Mouse (Mus musculus) forebrain, embryonic 14.5 days (tissue): Measurements from ENCODE around the gene Slc7a9. TPM values are rescaled to one million over a fixed set of nuclear protein-coding genes. Genes with fewer than 3 reads are reported as not detected.

Source experiments
- ATAC-seq: fragments of 200-750 bp; cut with Nextera tagmentation; 2 replicates; pipeline ENCODE4 v1.8.0; 2017; ENCODE audit warnings: mild to moderate bottlenecking, moderate library complexity
- DNase-seq: peaks from one replicate; pipeline ENCODE4 v3.0.0-alpha.2; 2015; ENCODE audit warnings: low spot score
- H3K27ac ChIP-seq: fragments of 300-500 bp; sonication (generic); 2 replicates; pipeline ENCODE4 v1.5.1; 2014; ENCODE audit warnings: low read depth, mild to moderate bottlenecking, control low read depth, low read length, moderate library complexity
- H3K27me3 ChIP-seq: fragments of 300-500 bp; sonication (generic); replicated peaks from 2 replicates; pipeline ENCODE4 v1.6.1; 2014; ENCODE audit warnings: low read length, control low read depth, mixed read lengths; ENCODE audit not compliant: control insufficient read depth, insufficient read depth
- H3K36me3 ChIP-seq: fragments of 300-500 bp; sonication (generic); 2 replicates; pipeline ENCODE4 v1.6.1; 2014; ENCODE audit warnings: low read length, control low read depth; ENCODE audit not compliant: control insufficient read depth, insufficient read depth
- H3K4me1 ChIP-seq: fragments of 300-500 bp; sonication (generic); 2 replicates; pipeline ENCODE4 v1.6.1; 2014; ENCODE audit warnings: antibody characterized with exemption, low read length, control low read depth; ENCODE audit not compliant: control insufficient read depth, insufficient read depth
- H3K4me2 ChIP-seq: fragments of 300-500 bp; sonication (generic); 2 replicates; pipeline ENCODE4 v1.6.1; 2014; ENCODE audit warnings: mild to moderate bottlenecking, control low read depth, low read length
- H3K4me3 ChIP-seq: fragments of 300-500 bp; sonication (generic); 2 replicates; pipeline ENCODE4 v1.5.1; 2014; ENCODE audit warnings: low read depth, low read length, control low read depth
- H3K9ac ChIP-seq: fragments of 300-500 bp; sonication (generic); 2 replicates; pipeline ENCODE4 v1.6.1; 2014; ENCODE audit warnings: mild to moderate bottlenecking, low read length, control low read depth, moderate library complexity
- H3K9me3 ChIP-seq: fragments of 300-500 bp; sonication (generic); replicated peaks from 2 replicates; pipeline ENCODE4 v1.6.1; 2016; ENCODE audit warnings: low read length, control low read depth, mixed read lengths; ENCODE audit not compliant: control insufficient read depth
- WGBS: fragments of 180-500 bp; shearing (Covaris S2); extraction: QIAGEN DNeasy Blood & Tissue Kit; methylation state at CpG from one replicate; pipeline ENCODE4 v1.1.7; 2014; 5-methylcytosine and 5-hydroxymethylcytosine counted together
- polyA plus RNA-seq: library from polyadenylated mRNA; unstranded; fragments of >200 nt; fragmentation: Nextera tagmentation; extraction: Ambion mirVana; gene quantifications from 2 replicates; pipeline ENCODE4 v1.2.1, GENCODE M21; 2014

The Slc7a9 gene
- polyA plus RNA-seq, 1 experiment from 2014 or later = not detected

GRCm38 (mm10) chr7:35448867-35449266 lies 271 bp downstream of the Slc7a9 start:
- DNase-seq = no peak
- Histone ChIP-seq H3K4me3 (no peak overlapping the region), H3K27me3 (no peaks in the 10 kb centered on the region), H3K36me3 (no peaks in the 10 kb centered on the region), H3K9ac (no peak overlapping the region), H3K4me2 (no peak overlapping the region), H3K27ac (no peak overlapping the region), H3K9me3 (no peaks in the 10 kb centered on the region), H3K4me1 (no peaks in the 10 kb centered on the region)
- ATAC-seq = no peak
- WGBS = 80% methylated on average over 7 of the region's 7 CpGs

GRCm38 (mm10) chr7:35456091-35456814 lies 7.7 kb downstream of the Slc7a9 start:
- H3K9me3 ChIP-seq = no peaks in the 10 kb centered on the region
- no peaks in the 10 kb centered on the region for H3K4me1 ChIP-seq
- no peaks in the 10 kb centered on the region for H3K27me3 ChIP-seq
- H3K9ac ChIP-seq = no peak overlapping the region
- no peaks in the 10 kb centered on the region for H3K36me3 ChIP-seq
- no peak for ATAC-seq
- WGBS = 85% methylated on average over 4 of the region's 4 CpGs
- no peak overlapping the region for H3K27ac ChIP-seq
- no peak for DNase-seq
- H3K4me3 ChIP-seq = no peak overlapping the region
- no peak overlapping the region for H3K4me2 ChIP-seq

GRCm38 (mm10) chr7:35460971-35461370 lies 12.4 kb downstream of the Slc7a9 start:
- DNase-seq = no peak
- Histone ChIP-seq H3K9me3 (no peaks in the 10 kb centered on the region), H3K4me1 (no peaks in the 10 kb centered on the region), H3K4me2 (no peak overlapping the region), H3K27ac (no peak overlapping the region), H3K36me3 (no peaks in the 10 kb centered on the region), H3K27me3 (no peaks in the 10 kb centered on the region), H3K4me3 (no peak overlapping the region), H3K9ac (no peak overlapping the region)
- ATAC-seq = no peak
- 87% methylated on average over 4 of the region's 4 CpGs for WGBS

- no peak overlapping the region for H3K4me3 ChIP-seq
- H3K27ac ChIP-seq = no peak overlapping the region
- no peaks in the 10 kb centered on the region for H3K27me3 ChIP-seq
- DNase-seq = no peak
- WGBS = over 99% methylated on average over 5 of the region's 5 CpGs
- H3K4me1 ChIP-seq = no peaks in the 10 kb centered on the region
- no peaks in the 10 kb centered on the region for H3K36me3 ChIP-seq
- no peaks in the 10 kb centered on the region for H3K9me3 ChIP-seq
- no peak for ATAC-seq
- H3K9ac ChIP-seq = no peak overlapping the region
- H3K4me2 ChIP-seq = no peak overlapping the region
Measured at GRCm38 (mm10) chr7:35465027-35465426, 16.4 kb downstream of the Slc7a9 start.

GRCm38 (mm10) chr7:35467856-35468255 lies 19.3 kb downstream of the Slc7a9 start:
- Histone ChIP-seq H3K4me3 (no peak overlapping the region), H3K27me3 (no peaks in the 10 kb centered on the region), H3K9me3 (no peaks in the 10 kb centered on the region), H3K4me2 (no peak overlapping the region), H3K9ac (no peak overlapping the region), H3K36me3 (no peaks in the 10 kb centered on the region), H3K4me1 (no peaks in the 10 kb centered on the region), H3K27ac (no peak overlapping the region)
- ATAC-seq = no peak
- 77% methylated on average over 2 of the region's 2 CpGs for WGBS
- no peak for DNase-seq

- no peaks in the 10 kb centered on the region for H3K27me3 ChIP-seq
- 48% methylated on average over 4 of the region's 4 CpGs for WGBS
- H3K4me2 ChIP-seq = no peak overlapping the region
- H3K9me3 ChIP-seq = no peaks in the 10 kb centered on the region
- H3K36me3 ChIP-seq = no peaks in the 10 kb centered on the region
- ATAC-seq = no peak
- DNase-seq = no peak
- H3K4me3 ChIP-seq = no peak overlapping the region
- no peak overlapping the region for H3K27ac ChIP-seq
- H3K9ac ChIP-seq = no peak overlapping the region
- no peaks in the 10 kb centered on the region for H3K4me1 ChIP-seq
Measured at GRCm38 (mm10) chr7:35470794-35471193, 22.2 kb downstream of the Slc7a9 start.

GRCm38 (mm10) chr7:35476457-35476856 lies 27.9 kb downstream of the Slc7a9 start:
- H3K27ac ChIP-seq = no peak overlapping the region
- no peak overlapping the region for H3K4me2 ChIP-seq
- no peaks in the 10 kb centered on the region for H3K9me3 ChIP-seq
- DNase-seq = no peak
- H3K4me1 ChIP-seq = no peaks in the 10 kb centered on the region
- H3K36me3 ChIP-seq = no peaks in the 10 kb centered on the region
- no peak overlapping the region for H3K9ac ChIP-seq
- WGBS = 92% methylated on average over 2 of the region's 2 CpGs
- H3K27me3 ChIP-seq = no peaks in the 10 kb centered on the region
- no peak for ATAC-seq
- no peak overlapping the region for H3K4me3 ChIP-seq

- Histone ChIP-seq H3K4me3 (no peak overlapping the region), H3K27ac (no peak overlapping the region), H3K27me3 (no peaks in the 10 kb centered on the region), H3K9ac (no peak overlapping the region), H3K4me1 (no peaks in the 10 kb centered on the region), H3K9me3 (no peaks in the 10 kb centered on the region), H3K36me3 (no peaks in the 10 kb centered on the region), H3K4me2 (no peak overlapping the region)
- ATAC-seq (no peak), DNase-seq (no peak)
- 90% methylated on average over 2 of the region's 2 CpGs for WGBS
Measured at GRCm38 (mm10) chr7:35485126-35485525, 36.5 kb downstream of the Slc7a9 start.

- Histone ChIP-seq H3K36me3 (no peaks in the 10 kb centered on the region), H3K27me3 (no peaks in the 10 kb centered on the region), H3K27ac (no peak overlapping the region), H3K4me3 (no peak overlapping the region), H3K4me2 (no peak overlapping the region), H3K9ac (no peak overlapping the region), H3K9me3 (no peaks in the 10 kb centered on the region), H3K4me1 (no peaks in the 10 kb centered on the region)
- WGBS = 91% methylated on average over 8 of the region's 8 CpGs
- ATAC-seq (no peak), DNase-seq (no peak)
Measured at GRCm38 (mm10) chr7:35486553-35486952, 38.0 kb downstream of the Slc7a9 start.
